Mouse (Mus musculus): ENCODE data around the gene Lemd1. TPM values are rescaled to one million over a fixed set of nuclear protein-coding genes. Genes with fewer than 3 reads are reported as not detected.

Lemd1 gene
- polyA plus RNA-seq, 1 experiment from 2014 or later, result 2.0 TPM

- peak; percentile 61 for DNase-seq (ENCODE audit: low spot score)
- 15% methylated on average over 4 of the region's 4 CpGs for WGBS
- peaks cover 29% of the 10 kb centered on the region for H3K4me1 ChIP-seq
- H3K27me3 ChIP-seq (replicated peaks; ENCODE audit: low read depth, poor library complexity, severe bottlenecking), result peaks cover 42% of the 10 kb centered on the region
- no peaks in the 10 kb centered on the region for H3K9me3 ChIP-seq
- no peaks in the 10 kb centered on the region for H3K36me3 ChIP-seq (replicated peaks)
- H3K4me3 ChIP-seq, result no peak overlapping the region
- H3K27ac ChIP-seq (replicated peaks), result no peak overlapping the region; the same call in 1 of the 2 replicates
These were observed 115.6 kb downstream of the Lemd1 start for GRCm38 (mm10) chr1:132306808-132307207.

GRCm38 (mm10) chr1:132307962-132308361, 116.7 kb downstream of the Lemd1 start:
- Histone ChIP-seq H3K27me3 (replicated peaks; ENCODE audit: low read depth, poor library complexity, severe bottlenecking) (peaks cover 34% of the 10 kb centered on the region), H3K4me3 (no peak overlapping the region), H3K4me1 (peaks cover 32% of the 10 kb centered on the region), H3K9me3 (no peaks in the 10 kb centered on the region), H3K27ac (replicated peaks) (no peak overlapping the region), H3K36me3 (replicated peaks) (no peaks in the 10 kb centered on the region)
- DNase-seq (ENCODE audit: low spot score), result no peak
- WGBS, result 85% methylated on average over 6 of the region's 6 CpGs

- H3K4me1 ChIP-seq, result peaks cover 31% of the 10 kb centered on the region
- H3K9me3 ChIP-seq, result no peaks in the 10 kb centered on the region
- H3K36me3 ChIP-seq (replicated peaks), result no peaks in the 10 kb centered on the region
- H3K27ac ChIP-seq (replicated peaks), result no peak overlapping the region
- H3K4me3 ChIP-seq, result no peak overlapping the region
- no peak for DNase-seq (ENCODE audit: low spot score)
- peaks cover 29% of the 10 kb centered on the region for H3K27me3 ChIP-seq (replicated peaks; ENCODE audit: low read depth, poor library complexity, severe bottlenecking)
- WGBS, result 83% methylated on average over 7 of the region's 7 CpGs
These were observed 117.4 kb downstream of the Lemd1 start for GRCm38 (mm10) chr1:132308674-132309073.

MicroRNA genes within 50 kb of the gene (microRNA counts, 519-probe panel; counts per million panel counts)
- 4,109 counts per million, percentile 78 among the panel's probes with 10 or more counts for microRNA mmu-miR-135b

Small RNA genes lying within 50 kb of the gene (microRNA-seq; reads per million reads assigned to microRNA genes)
- 1,558 reads per million, percentile 78 among the genes with 10 or more reads in this experiment for gene Mir135b

Other genes starting within 250 kb of the Lemd1 start
- 5.4 and 8.4 TPM in 2 replicates for gene Slc45a3, start 228.5 kb upstream of the Lemd1 start, polyA plus RNA-seq (2016; fragmentation: Nextera tagmentation; extraction: Ambion mirVana)
- gene Elk4, start 183.8 kb upstream of the Lemd1 start, polyA plus RNA-seq (2016; fragmentation: Nextera tagmentation; extraction: Ambion mirVana), result 12.0 and 13.3 TPM in 2 replicates
- gene Mfsd4a, start 123.4 kb upstream of the Lemd1 start, polyA plus RNA-seq (2016; fragmentation: Nextera tagmentation; extraction: Ambion mirVana), result 12.5 and 14.6 TPM in 2 replicates
- gene Cdk18, start 51.7 kb upstream of the Lemd1 start, polyA plus RNA-seq (2016; fragmentation: Nextera tagmentation; extraction: Ambion mirVana), result 2.3 and 3.2 TPM in 2 replicates
- 1.00 and 1.4 TPM in 2 replicates for gene AC124108.1, start within 50 bp of the Lemd1 start, polyA plus RNA-seq (2016; fragmentation: Nextera tagmentation; extraction: Ambion mirVana)
- not detected in 2 replicates for gene Gm10188, start 38.3 kb downstream of the Lemd1 start, polyA plus RNA-seq (2016; fragmentation: Nextera tagmentation; extraction: Ambion mirVana)
- gene Klhdc8a, start 107.2 kb downstream of the Lemd1 start, polyA plus RNA-seq (2016; fragmentation: Nextera tagmentation; extraction: Ambion mirVana), result 0.46 and 0.58 TPM in 2 replicates
- gene Nuak2, start 124.7 kb downstream of the Lemd1 start, polyA plus RNA-seq (2016; fragmentation: Nextera tagmentation; extraction: Ambion mirVana), result 12.6 and 19.6 TPM in 2 replicates
- gene Tmcc2, start 199.8 kb downstream of the Lemd1 start, polyA plus RNA-seq (2016; fragmentation: Nextera tagmentation; extraction: Ambion mirVana), result 10.2 and 11.7 TPM in 2 replicates
- 13.2 and 13.5 TPM in 2 replicates for gene Dstyk, start 226.1 kb downstream of the Lemd1 start, polyA plus RNA-seq (2016; fragmentation: Nextera tagmentation; extraction: Ambion mirVana)